Mouse (Mus musculus) ES-E14 (cell line): ENCODE results near the gene Chmp6.

Experiments
- CHD2 ChIP-seq: IDR thresholded peaks from 2 replicates; pipeline ENCODE4 v1.6.1; 2014; ENCODE audit warnings: mild to moderate bottlenecking, low read depth, low read length, inconsistent platforms
- HCFC1 ChIP-seq: IDR thresholded peaks from 2 replicates; pipeline ENCODE4 v1.6.1; 2012; ENCODE audit warnings: low read length, inconsistent platforms, borderline replicate concordance; ENCODE audit not compliant: insufficient read depth
- ZC3H11A ChIP-seq: IDR thresholded peaks from 2 replicates; pipeline ENCODE4 v1.6.1; 2012; ENCODE audit warnings: low read depth, mild to moderate bottlenecking, inconsistent platforms, low read length, borderline replicate concordance
- ZNF384 ChIP-seq: IDR thresholded peaks from 2 replicates; pipeline ENCODE4 v1.6.1; 2012; ENCODE audit warnings: low read depth, low read length, inconsistent platforms

GRCm38 (mm10) chr11:119916834-119917469, 3.7 kb downstream of the Chmp6 start:
- TF ChIP-seq ZNF384 (no peak), CHD2 (no peak), HCFC1 (no peak), ZC3H11A (no peak)
